Mouse (Mus musculus): Measurements from ENCODE around the gene Dhx8.

GRCm38 (mm10) chr11:101815103-101816085 lies 82.7 kb downstream of the Dhx8 start:
- TF ChIP-seq CTCF (IDR thresholded peaks at IDR 0.05; ENCODE audit: borderline replicate concordance, insufficient read depth, low read depth, low read length), result no peak
- TF ChIP-seq POLR2A (IDR thresholded peaks at IDR 0.05; ENCODE audit: borderline replicate concordance, insufficient read depth, low read length), result no peak

All from cerebellum, adult 2 months (tissue).